Mouse (Mus musculus): ENCODE results near the gene Syngap1.

GRCm38 (mm10) chr17:26946567-26946966 lies 5.5 kb downstream of the Syngap1 start:
- TF ChIP-seq CTCF (IDR thresholded peaks at IDR 0.05; ENCODE audit: control insufficient read depth, insufficient read depth, insufficient read length) (peak; percentile 43), MYOD1 (IDR thresholded peaks at IDR 0.05; ENCODE audit: control insufficient read depth, insufficient read length, low read depth) (no peak), MAX (IDR thresholded peaks at IDR 0.05) (no peak)
